Mouse (Mus musculus) liver, adult 2 months (tissue): ENCODE measurements around the gene Tcte2.

ENCODE experiments used
- CTCF ChIP-seq: fragments of 200-500 bp; IDR thresholded peaks from 2 replicates; pipeline ENCODE4 v1.5.1; 2011; ENCODE audit warnings: low read depth, low read length, control low read depth
- POLR2A ChIP-seq: fragments of 200-500 bp; IDR thresholded peaks from 2 replicates; pipeline ENCODE4 v1.6.1; 2011; ENCODE audit warnings: low read length, control low read depth; ENCODE audit not compliant: insufficient read depth; ENCODE audit errors: extremely low read depth

GRCm38 (mm10) chr17:13687086-13687485 is 74.5 kb downstream of the Tcte2 start:
- no peak for TF ChIP-seq CTCF
- no peak for TF ChIP-seq POLR2A
